Mouse (Mus musculus) retina, postnatal 7 days (tissue): Measurements from ENCODE around the gene Primpol.
A peak's percentile ranks its signal among the peaks of the same experiment; 100 is the strongest.

ENCODE experiments used
- DNase-seq: peaks from one replicate; pipeline ENCODE4 v3.0.0-alpha.2; 2012; ENCODE audit warnings: low read depth, low spot score

Primpol gene

GRCm38 (mm10) chr8:46562333-46562732 is 54.7 kb downstream of the Primpol start:
- no peak for DNase-seq

- DNase-seq: no peak
Observed at GRCm38 (mm10) chr8:46559428-46559827, 57.6 kb downstream of the Primpol start.

GRCm38 (mm10) chr8:46552441-46552765 is 64.6 kb downstream of the Primpol start:
- no peak for DNase-seq

GRCm38 (mm10) chr8:46551615-46552440 is 65.2 kb downstream of the Primpol start, which contains the start of gene Cenpu:
Gene Cenpu (plus strand): TSS chr8:46552028.
- DNase-seq: peak; percentile 99

- DNase-seq: no peak
Observed at GRCm38 (mm10) chr8:46551029-46551428, 66.0 kb downstream of the Primpol start.

GRCm38 (mm10) chr8:46550058-46550457 is 67.0 kb downstream of the Primpol start:
- DNase-seq: no peak

- DNase-seq: peak; percentile 67
Observed at GRCm38 (mm10) chr8:46547245-46547644, 69.8 kb downstream of the Primpol start.

GRCm38 (mm10) chr8:46546431-46547176 is 70.4 kb downstream of the Primpol start:
- no peak for DNase-seq

GRCm38 (mm10) chr8:46545854-46546253 is 71.2 kb downstream of the Primpol start:
- DNase-seq: no peak

GRCm38 (mm10) chr8:46543662-46544061 is 73.3 kb downstream of the Primpol start:
- no peak for DNase-seq

- no peak for DNase-seq
Observed at GRCm38 (mm10) chr8:46543191-46543590, 73.8 kb downstream of the Primpol start.

- DNase-seq: no peak
Observed at GRCm38 (mm10) chr8:46539701-46540100, 77.3 kb downstream of the Primpol start.

GRCm38 (mm10) chr8:46533926-46534325 is 83.1 kb downstream of the Primpol start:
- no peak for DNase-seq

- no peak for DNase-seq
Observed at GRCm38 (mm10) chr8:46530541-46530940, 86.5 kb downstream of the Primpol start.

- no peak for DNase-seq
Observed at GRCm38 (mm10) chr8:46529508-46529907, 87.5 kb downstream of the Primpol start.

GRCm38 (mm10) chr8:46526821-46527220 is 90.2 kb downstream of the Primpol start:
- DNase-seq: no peak

GRCm38 (mm10) chr8:46526098-46526497 is 90.9 kb downstream of the Primpol start:
- DNase-seq: no peak
